Mouse (Mus musculus) heart, embryonic 12.5 days (tissue): ENCODE results near the gene Cldn5. TPM values are rescaled to one million over a fixed set of nuclear protein-coding genes. Genes with fewer than 3 reads are reported as not detected.
A peak's percentile ranks its signal among the peaks of the same experiment; 100 is the strongest.

ENCODE experiments used
- ATAC-seq: fragments of 200-750 bp; cut with Nextera tagmentation; 2 replicates; pipeline ENCODE4 v1.8.0; 2017; ENCODE audit warnings: moderate TSS enrichment, moderate library complexity; ENCODE audit not compliant: insufficient number of reproducible peaks, low FRiP score
- H3K27ac ChIP-seq: fragments of 300-500 bp; sonication (generic); 2 replicates; pipeline ENCODE4 v1.5.1; 2016; ENCODE audit warnings: mild to moderate bottlenecking, moderate library complexity; ENCODE audit not compliant: poor library complexity, severe bottlenecking
- H3K27me3 ChIP-seq: fragments of 300-500 bp; sonication (generic); replicated peaks from 2 replicates; pipeline ENCODE4 v1.6.1; 2016; ENCODE audit warnings: mild to moderate bottlenecking, moderate library complexity
- H3K36me3 ChIP-seq: fragments of 300-500 bp; sonication (generic); 2 replicates; pipeline ENCODE4 v1.6.1; 2016; ENCODE audit warnings: mild to moderate bottlenecking, moderate library complexity
- H3K4me1 ChIP-seq: fragments of 300-500 bp; sonication (generic); replicated peaks from 2 replicates; pipeline ENCODE4 v1.6.1; 2016; ENCODE audit warnings: mild to moderate bottlenecking
- H3K4me2 ChIP-seq: fragments of 300-500 bp; sonication (generic); 2 replicates; pipeline ENCODE4 v1.6.1; 2016; ENCODE audit warnings: mild to moderate bottlenecking, moderate library complexity
- H3K4me3 ChIP-seq: fragments of 300-500 bp; sonication (generic); 2 replicates; pipeline ENCODE4 v1.5.1; 2016; ENCODE audit warnings: mild to moderate bottlenecking
- H3K9ac ChIP-seq: fragments of 300-500 bp; sonication (generic); 2 replicates; pipeline ENCODE4 v1.6.1; 2016; ENCODE audit warnings: mild to moderate bottlenecking, moderate library complexity
- H3K9me3 ChIP-seq: fragments of 300-500 bp; sonication (generic); replicated peaks from 2 replicates; pipeline ENCODE4 v1.6.1; 2016; ENCODE audit warnings: mild to moderate bottlenecking, moderate library complexity
- WGBS: fragments of 180-500 bp; shearing (Covaris S2); methylation state at CpG from one replicate; pipeline ENCODE4 v1.1.7; 2016; 5-methylcytosine and 5-hydroxymethylcytosine counted together
- polyA plus RNA-seq: library from polyadenylated mRNA; unstranded; fragments of >200 nt; fragmentation: Nextera tagmentation; extraction: Ambion mirVana; gene quantifications from 2 replicates; pipeline ENCODE4 v1.2.1, GENCODE M21; 2016

The Cldn5 gene
- polyA plus RNA-seq, 1 experiment from 2014 or later, result 5.3 TPM

DNA sequence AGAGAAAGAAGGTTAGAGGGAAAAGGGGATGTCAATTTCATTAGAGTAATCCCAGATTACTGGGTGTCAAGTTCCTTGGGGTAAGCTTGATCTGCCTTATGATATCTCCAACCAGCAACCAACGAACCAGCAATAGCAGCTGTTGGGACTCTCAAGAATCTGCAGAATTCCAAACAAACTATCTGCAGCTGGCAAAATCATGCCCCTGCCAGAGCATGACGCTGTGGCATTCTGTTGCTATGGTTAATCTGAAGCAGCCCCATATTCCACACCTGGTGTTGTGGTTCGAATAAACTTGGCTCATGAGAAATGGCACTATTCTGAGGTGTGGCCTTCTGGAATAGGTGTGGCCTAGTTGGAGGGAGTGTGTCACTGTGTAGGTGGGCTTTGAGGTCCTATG, 13.7 kb upstream of the Cldn5 start:
- no peak for ATAC-seq
- H3K4me2 ChIP-seq, result no peak overlapping the region
- 70% methylated on average over 3 of the region's 3 CpGs for WGBS
- H3K4me3 ChIP-seq, result no peak overlapping the region
- H3K9ac ChIP-seq, result no peak overlapping the region
- no peaks in the 10 kb centered on the region for H3K36me3 ChIP-seq
- no peak overlapping the region for H3K27ac ChIP-seq
- no peaks in the 10 kb centered on the region for H3K27me3 ChIP-seq
- H3K4me1 ChIP-seq, result no peaks in the 10 kb centered on the region
- no peaks in the 10 kb centered on the region for H3K9me3 ChIP-seq

DNA sequence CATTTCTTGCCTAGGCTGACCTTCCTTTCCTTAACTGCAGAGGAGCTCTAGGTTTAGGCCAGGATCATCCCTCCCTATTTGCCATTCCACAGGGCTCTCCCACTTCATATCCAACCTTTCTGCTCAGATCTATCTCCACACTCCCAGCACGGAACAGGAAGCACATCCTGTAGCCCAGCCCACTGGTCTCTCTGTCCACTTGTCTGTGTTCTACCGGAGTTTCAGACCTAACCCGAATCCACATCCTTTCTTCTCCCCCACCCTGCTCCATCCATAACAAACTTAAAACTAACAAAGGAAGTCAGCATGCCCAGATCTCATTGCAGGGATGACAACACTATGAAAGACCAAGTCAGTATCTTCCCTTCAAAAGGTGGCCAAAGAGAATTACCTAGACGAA, 10.3 kb upstream of the Cldn5 start:
- no peak overlapping the region for H3K27ac ChIP-seq
- H3K4me3 ChIP-seq, result no peak overlapping the region
- 52% methylated on average over 4 of the region's 4 CpGs for WGBS
- H3K9ac ChIP-seq, result no peak overlapping the region
- ATAC-seq, result no peak
- H3K36me3 ChIP-seq, result no peaks in the 10 kb centered on the region
- H3K4me1 ChIP-seq, result no peaks in the 10 kb centered on the region
- no peak overlapping the region for H3K4me2 ChIP-seq
- peaks cover 5% of the 10 kb centered on the region; the same call in 1 of the 2 replicates for H3K9me3 ChIP-seq
- H3K27me3 ChIP-seq, result no peaks in the 10 kb centered on the region

DNA sequence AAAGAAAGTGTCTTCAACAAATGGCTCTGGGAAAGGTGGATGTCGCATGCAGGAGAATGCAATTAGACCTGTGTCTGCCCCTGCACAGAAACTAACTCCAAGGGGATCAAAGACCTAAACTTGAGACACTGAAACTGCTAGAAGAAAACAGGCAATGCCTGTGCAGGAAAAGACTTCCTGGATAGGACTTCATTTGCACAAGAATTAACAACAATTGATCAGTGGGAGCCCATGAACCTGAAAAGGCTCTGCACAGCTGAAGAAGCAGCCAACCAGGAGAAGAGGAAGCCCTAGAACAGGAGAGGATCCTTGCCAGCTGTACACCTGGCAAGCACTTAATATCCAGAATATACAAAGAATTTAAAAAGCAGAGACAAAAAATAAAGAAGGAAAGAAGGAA, 7.1 kb upstream of the Cldn5 start:
- H3K4me1 ChIP-seq, result peaks cover 8% of the 10 kb centered on the region; the same call in 1 of the 2 replicates
- WGBS, result 68% methylated on average over 1 of the region's 1 CpGs
- no peaks in the 10 kb centered on the region for H3K36me3 ChIP-seq
- no peak overlapping the region for H3K4me2 ChIP-seq
- H3K27me3 ChIP-seq, result peaks cover under 1% of the 10 kb centered on the region; the same call in 1 of the 2 replicates
- no peak for ATAC-seq
- H3K9ac ChIP-seq, result no peak overlapping the region
- H3K27ac ChIP-seq, result no peak overlapping the region
- no peak overlapping the region for H3K4me3 ChIP-seq
- H3K9me3 ChIP-seq, result peaks cover 5% of the 10 kb centered on the region; the same call in 1 of the 2 replicates

DNA sequence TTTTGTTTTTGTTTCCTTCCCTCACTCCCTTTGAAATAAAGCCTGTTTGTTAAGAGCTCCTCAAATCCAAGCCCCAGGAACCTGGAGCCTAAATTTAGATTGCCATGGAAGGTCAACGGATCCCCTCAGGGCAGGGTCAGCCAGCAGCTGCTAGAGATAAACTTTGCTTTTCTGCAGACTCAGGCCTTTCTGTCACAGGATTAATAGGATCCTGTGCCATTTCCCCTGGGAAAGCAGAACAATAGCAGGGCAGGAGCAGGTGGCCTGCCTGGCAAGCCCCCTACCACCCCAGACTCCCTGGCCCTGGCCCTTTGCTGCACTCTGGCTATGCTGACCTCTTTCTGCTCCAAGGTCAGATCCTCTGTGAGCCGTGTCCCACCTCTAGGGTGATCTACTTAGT, 2.7 kb upstream of the Cldn5 start:
- Histone ChIP-seq H3K4me3 (no peak overlapping the region), H3K9me3 (peaks cover 5% of the 10 kb centered on the region; the same call in 1 of the 2 replicates), H3K9ac (no peak overlapping the region), H3K27me3 (peaks cover 43% of the 10 kb centered on the region), H3K4me2 (no peak overlapping the region), H3K36me3 (no peaks in the 10 kb centered on the region), H3K4me1 (peaks cover 23% of the 10 kb centered on the region; the same call in 1 of the 2 replicates), H3K27ac (no peak overlapping the region)
- 20% methylated on average over 2 of the region's 2 CpGs for WGBS
- no peak for ATAC-seq

DNA sequence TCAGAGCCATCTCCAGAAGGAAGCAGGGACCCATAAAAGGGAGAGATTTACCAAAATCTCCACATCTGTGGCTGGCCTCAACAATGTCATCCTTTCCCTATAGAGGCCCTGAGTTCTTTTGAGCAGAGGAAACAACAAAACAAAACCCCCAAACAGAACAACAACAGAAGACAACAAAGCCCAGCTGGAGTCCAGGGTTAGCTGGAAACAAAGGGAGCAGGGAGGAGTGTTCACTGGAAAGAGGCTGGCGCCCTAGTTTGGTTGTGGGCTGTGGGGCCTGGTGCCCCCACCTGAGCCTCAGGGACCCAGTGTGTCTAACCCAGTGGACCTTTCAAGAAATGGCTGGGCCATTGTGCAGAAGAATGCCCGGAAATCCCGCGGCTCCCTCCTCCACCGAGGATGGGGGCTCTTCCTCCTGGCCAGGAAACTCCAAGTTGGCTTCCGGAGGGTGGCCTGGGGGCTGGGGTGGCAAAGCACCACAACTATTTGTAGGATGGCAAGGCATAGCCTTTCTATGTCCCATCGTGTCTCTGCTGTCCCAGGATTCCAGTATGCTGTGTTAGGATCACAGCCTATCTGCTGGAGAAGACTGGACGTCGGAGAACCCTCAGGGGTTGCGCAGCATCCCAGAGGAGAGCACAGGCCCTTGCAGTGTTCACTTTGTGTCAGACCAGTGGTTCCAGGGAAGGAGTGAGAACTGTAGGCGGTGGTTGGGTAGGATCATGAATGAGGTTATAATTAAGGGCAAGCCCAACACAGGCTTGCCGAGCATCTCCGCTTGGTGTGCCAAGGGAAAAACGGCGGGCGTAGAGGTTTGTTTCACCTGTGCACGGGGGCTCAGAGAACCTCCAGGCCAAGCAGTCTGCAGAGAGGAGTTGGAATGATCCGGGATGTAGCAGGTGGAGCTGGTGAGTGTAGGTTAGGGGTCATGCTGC, 759 bp upstream of the Cldn5 start:
- Histone ChIP-seq H3K4me3 (peak overlapping the region; percentile 47), H3K4me2 (peak overlapping the region; percentile 82), H3K4me1 (peaks cover 23% of the 10 kb centered on the region; the same call in 1 of the 2 replicates), H3K9me3 (peaks cover 5% of the 10 kb centered on the region; the same call in 1 of the 2 replicates), H3K27me3 (peaks cover 55% of the 10 kb centered on the region), H3K27ac (no peak overlapping the region), H3K9ac (no peak overlapping the region), H3K36me3 (peaks cover 6% of the 10 kb centered on the region; the same call in 1 of the 2 replicates)
- WGBS, result 34% methylated on average over 18 of the region's 18 CpGs
- peak; percentile 4; the same call in 1 of the 2 replicates for ATAC-seq

DNA sequence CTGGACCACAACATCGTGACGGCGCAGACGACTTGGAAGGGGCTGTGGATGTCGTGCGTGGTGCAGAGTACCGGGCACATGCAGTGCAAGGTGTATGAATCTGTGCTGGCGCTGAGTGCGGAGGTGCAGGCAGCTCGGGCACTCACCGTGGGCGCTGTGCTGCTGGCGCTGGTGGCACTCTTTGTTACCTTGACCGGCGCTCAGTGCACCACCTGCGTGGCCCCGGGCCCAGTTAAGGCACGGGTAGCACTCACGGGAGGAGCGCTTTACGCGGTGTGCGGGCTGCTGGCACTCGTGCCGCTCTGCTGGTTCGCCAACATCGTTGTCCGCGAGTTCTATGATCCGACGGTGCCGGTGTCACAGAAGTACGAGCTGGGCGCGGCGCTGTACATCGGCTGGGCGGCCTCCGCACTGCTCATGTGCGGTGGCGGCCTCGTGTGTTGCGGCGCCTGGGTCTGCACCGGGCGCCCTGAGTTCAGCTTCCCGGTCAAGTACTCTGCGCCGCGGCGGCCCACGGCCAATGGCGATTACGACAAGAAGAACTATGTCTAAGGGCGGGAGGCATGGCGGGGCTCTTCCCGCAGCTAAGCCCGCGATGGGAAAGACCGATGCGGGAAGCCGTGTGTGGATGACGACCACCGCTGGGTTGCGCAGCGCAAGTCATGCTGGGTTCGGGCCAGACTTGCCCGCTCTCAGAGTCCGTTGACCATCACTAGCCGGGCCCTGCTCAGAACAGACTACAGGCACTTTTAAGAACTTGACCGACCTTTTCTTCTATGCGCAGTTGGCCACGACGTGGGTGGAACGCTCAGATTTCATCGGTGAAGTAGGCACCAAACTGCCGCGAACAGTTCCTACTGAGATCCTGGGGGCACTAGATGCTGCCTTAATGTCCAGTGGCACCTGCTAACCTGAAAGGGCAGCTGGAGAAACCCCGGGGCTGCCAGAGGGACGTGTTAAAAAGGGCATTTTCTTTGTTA, 744 bp downstream of the Cldn5 start:
- Histone ChIP-seq H3K27me3 (peaks cover 59% of the 10 kb centered on the region), H3K9me3 (no peaks in the 10 kb centered on the region), H3K27ac (no peak overlapping the region), H3K4me3 (peak overlapping the region; percentile 47), H3K4me2 (peak overlapping the region; percentile 82), H3K36me3 (peaks cover 20% of the 10 kb centered on the region), H3K4me1 (peaks cover 23% of the 10 kb centered on the region; the same call in 1 of the 2 replicates), H3K9ac (peak overlapping the region; percentile 49)
- ATAC-seq, result peak; percentile 15; the same call in 1 of the 2 replicates
- WGBS, result 3% methylated on average over 80 of the region's 80 CpGs

DNA sequence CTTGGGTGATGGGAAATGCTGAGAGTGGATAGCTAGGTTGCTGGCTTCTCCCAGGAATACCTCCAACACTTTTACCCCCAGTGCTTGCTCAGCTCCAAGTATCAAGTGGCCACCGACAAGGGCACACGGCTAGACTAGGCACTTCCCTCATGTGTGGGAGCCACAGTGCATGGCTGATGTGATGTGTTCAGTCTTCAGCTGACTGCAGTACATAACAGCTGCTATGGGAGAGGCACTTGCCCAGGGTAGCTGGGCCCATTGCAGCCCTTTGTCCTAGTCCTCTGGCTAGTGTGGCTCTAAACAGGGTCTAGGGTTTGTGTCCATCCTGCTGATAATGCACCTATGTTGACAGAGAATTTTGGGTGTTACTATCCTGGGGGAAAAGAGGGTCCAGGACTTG, 1.8 kb downstream of the Cldn5 start:
- 73% methylated on average over 2 of the region's 2 CpGs for WGBS
- H3K4me2 ChIP-seq, result no peak overlapping the region
- H3K9me3 ChIP-seq, result no peaks in the 10 kb centered on the region
- no peak for ATAC-seq
- peaks cover 59% of the 10 kb centered on the region for H3K27me3 ChIP-seq
- H3K9ac ChIP-seq, result no peak overlapping the region
- H3K4me3 ChIP-seq, result no peak overlapping the region
- no peak overlapping the region for H3K27ac ChIP-seq
- H3K36me3 ChIP-seq, result peaks cover 25% of the 10 kb centered on the region
- H3K4me1 ChIP-seq, result peaks cover 23% of the 10 kb centered on the region; the same call in 1 of the 2 replicates

DNA sequence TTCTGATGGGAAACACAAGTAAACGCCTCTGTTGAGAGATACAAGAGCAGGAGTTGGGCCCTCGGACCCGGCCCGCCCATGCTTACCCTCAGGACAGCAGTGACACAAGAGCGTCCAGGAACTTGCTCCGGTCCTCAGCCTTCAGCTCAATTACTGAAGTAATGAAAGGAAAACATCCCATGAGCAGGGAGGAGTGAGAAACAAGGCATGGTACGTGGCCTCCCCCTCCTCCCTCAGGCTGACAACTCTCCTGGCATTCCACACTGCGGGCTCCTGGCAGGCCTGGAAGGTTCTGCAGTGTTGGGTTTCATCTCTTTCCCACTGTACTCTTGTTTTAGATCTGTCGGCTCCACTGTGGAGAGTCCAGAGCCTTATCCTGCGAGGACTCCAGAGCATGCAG, 5.2 kb downstream of the Cldn5 start:
- Histone ChIP-seq H3K4me3 (no peak overlapping the region), H3K36me3 (peaks cover 46% of the 10 kb centered on the region), H3K9ac (no peak overlapping the region), H3K9me3 (no peaks in the 10 kb centered on the region), H3K4me1 (peaks cover 11% of the 10 kb centered on the region; the same call in 1 of the 2 replicates), H3K27me3 (peaks cover 37% of the 10 kb centered on the region), H3K27ac (no peak overlapping the region), H3K4me2 (no peak overlapping the region)
- ATAC-seq, result no peak
- 83% methylated on average over 10 of the region's 10 CpGs for WGBS

DNA sequence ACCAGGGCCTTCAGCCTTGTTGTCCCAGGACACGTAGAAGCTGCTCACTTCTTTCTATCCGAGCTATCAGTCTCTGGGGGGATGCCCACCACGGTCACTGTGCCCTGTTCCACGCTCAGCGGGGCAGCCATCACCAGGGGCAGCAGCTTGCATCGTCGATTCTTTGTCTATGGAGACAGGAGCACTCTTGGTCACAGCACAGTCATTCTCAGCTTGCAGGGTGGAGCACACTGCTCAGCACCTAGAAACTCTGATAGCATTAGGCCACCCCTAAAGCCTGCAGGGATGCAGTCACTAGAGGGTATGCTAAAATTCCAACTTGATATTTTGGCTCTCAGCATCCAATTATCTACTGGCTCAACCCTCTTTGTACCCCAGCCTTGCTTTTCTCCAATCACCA, 8.4 kb downstream of the Cldn5 start:
- no peaks in the 10 kb centered on the region for H3K4me1 ChIP-seq
- WGBS, result 91% methylated on average over 7 of the region's 7 CpGs
- no peak overlapping the region for H3K27ac ChIP-seq
- H3K9me3 ChIP-seq, result no peaks in the 10 kb centered on the region
- no peak overlapping the region for H3K9ac ChIP-seq
- no peak overlapping the region for H3K4me3 ChIP-seq
- H3K4me2 ChIP-seq, result no peak overlapping the region
- peaks cover 6% of the 10 kb centered on the region; the same call in 1 of the 2 replicates for H3K27me3 ChIP-seq
- ATAC-seq, result no peak
- peaks cover 70% of the 10 kb centered on the region for H3K36me3 ChIP-seq

DNA sequence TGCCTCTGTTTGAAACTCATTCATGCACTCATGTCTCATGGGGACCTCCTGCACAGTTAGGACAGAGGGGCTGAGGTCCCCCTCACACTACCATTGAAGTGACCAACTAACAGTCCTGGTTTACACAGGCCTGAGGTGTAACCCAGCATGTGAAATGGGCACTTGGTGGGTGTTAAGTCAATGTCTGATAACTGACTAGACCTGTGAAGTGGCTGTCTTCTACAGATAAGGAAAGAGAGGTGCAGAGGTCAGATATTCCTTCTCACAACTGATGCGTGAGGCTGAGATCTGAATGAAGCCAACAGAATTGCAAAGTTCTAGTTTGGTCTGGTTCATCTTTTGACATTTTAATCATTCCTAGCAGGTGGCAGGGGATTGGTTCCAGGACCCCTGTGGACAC, 8.8 kb downstream of the Cldn5 start:
- ATAC-seq, result no peak
- H3K9ac ChIP-seq, result no peak overlapping the region
- no peak overlapping the region for H3K4me2 ChIP-seq
- no peak overlapping the region for H3K27ac ChIP-seq
- 58% methylated on average over 1 of the region's 1 CpGs for WGBS
- no peaks in the 10 kb centered on the region for H3K9me3 ChIP-seq
- H3K4me1 ChIP-seq, result no peaks in the 10 kb centered on the region
- no peak overlapping the region for H3K4me3 ChIP-seq
- peaks cover 73% of the 10 kb centered on the region for H3K36me3 ChIP-seq
- H3K27me3 ChIP-seq, result 0 out of 2 replicates have a peak, but pooled peaks cover 4% of the 10 kb centered on the region
